Mouse (Mus musculus): ENCODE measurements at regions not wholly inside any gene's neighbourhood (a gene's known extent, or its start where the extent isn't known, plus 50 kb on each side); places are given as distances from the start of the nearest gene placed in this dataset.

DNA sequence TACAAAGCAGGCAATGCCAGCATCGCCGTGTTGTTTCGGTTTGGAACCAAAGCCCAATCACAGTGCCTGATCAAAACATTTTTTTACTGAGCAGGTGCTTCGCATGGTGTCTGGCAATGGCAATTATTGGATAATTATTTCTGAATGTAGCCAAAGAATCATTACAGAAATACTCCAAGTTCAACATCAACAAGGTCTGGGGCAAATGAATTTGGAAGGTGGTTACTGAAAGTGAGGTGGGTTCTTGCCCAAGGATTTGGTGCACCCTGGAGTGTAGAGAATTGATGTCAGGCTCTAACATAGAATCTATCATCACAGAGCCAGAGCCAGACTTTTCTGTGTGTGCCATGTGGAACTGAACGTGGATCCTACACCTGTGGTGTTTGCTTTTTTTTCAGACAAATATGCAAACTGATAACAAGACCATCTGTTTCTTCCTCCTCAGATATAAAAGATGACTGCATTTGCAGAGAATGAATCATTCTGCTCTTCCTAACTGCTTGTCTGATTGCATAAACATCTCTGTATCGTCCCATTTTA is 2240.9 kb upstream of the Gm7489 start:
- no peak for DNase-seq (ENCODE audit: low read depth, low spot score)

DNA sequence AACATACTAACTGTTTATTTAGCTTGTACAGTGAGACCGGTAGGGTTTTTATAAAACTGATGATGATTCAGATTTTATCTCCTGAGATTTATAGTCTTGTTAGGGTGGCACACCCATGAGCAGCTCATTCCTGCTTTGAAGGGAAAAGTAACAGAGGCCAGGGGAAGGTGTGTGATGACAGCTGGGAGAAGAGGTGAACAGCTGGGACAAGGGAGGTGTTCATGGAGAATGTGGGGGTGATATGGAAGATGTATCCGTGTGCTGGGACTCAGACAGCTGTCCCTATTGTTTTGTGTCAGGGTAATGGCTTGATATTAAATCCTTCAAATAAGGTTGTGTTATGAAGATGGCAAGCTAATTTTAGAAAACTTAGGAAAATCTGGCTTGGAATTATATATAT is 2238.4 kb upstream of the Gm7489 start:
- no peak for DNase-seq (ENCODE audit: low read depth, low spot score)

DNA sequence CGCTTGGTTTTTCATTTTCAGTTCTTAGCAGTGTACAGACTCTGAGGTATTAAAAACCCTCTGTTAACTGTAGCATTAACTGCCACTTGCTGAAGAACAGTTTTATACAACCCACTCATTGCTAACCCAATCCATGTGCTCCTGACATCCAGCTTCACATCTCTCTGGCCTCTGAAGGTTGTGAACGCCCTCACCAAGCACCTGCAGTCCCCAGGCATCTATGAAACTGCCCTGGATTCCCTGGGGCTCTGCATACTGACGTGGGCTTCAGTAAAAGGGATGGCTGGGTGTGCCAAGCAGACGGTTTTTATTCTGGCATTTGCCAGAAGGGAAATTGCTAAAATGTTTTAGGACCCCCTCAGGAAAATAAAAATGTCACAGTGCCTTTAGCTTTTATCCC is 2232.2 kb upstream of the Gm7489 start:
- no peak for DNase-seq (ENCODE audit: low read depth, low spot score)

DNA sequence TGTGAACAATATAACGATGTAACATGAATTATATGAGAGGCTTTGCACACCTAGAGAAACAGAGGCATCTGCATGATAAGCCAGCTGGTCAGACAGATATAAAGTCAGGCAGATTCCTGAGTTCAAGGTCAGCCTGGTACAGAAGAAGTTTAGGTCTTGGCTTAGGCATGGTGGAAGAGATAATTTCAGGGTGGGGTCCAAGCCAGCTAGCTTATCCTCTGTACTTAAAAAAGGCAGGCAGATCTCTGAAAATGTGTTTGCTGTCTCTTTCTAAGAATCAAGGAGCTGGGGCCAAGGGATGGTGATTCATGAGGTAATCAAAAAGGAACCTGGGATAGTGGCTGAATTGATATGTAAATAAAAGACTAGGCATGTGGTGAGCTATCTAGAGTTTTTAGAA is 2227.1 kb upstream of the Gm7489 start:
- no peak for DNase-seq (ENCODE audit: low read depth, low spot score)

DNA sequence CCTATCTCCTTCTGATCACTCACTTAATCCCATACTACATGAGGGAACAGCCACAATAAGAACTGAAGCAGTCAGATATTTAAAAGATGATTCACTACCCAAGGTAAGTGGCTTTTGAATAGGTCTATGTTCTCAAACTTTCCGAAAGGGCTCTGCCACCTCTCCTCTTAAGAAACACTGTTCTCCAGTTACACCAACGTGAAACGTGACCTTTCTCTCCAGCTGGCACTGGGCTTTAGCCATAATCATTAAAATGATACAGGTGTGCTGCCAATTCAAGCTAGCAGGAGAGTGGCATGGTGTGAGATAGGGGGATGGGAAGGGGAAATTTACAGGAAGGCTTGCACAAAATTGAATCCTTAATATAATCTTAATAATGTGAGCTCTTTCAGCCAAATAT is 2216.4 kb upstream of the Gm7489 start:
- DNase-seq (ENCODE audit: low read depth, low spot score) = no peak

DNA sequence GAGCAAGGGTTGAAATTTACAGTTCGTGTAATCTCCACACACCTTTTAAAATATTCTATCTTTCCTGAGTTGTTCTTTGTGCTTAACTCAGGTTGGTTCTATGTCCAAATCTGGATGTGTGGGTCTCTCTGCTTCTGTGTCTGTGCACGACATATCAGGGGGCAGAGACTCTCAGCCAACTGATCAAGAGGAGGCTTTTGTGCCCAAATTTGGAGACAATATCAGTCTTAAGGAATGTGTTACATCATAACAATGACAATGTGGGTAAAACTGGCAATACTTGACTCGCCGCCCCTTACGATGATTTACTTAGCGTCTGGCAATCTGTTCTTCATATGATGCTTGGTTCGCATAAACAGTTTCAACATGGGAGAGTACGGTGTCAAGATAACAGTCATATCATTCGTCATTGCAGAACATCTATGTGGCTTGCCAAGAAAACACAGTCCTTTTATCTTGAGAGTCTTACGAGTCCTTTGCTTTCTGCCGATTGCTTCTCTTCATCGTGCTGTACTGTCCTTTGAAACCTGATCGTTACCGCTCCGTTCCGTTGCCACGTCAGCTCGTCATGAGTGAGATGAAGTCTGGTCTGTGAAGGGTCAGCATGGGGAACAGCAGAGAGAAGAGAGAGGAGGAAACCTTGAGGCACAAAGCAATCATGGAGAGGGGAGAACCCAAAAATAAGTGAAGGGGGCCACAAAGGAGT is 2212.9 kb upstream of the Gm7489 start:
- DNase-seq (ENCODE audit: low read depth, low spot score) = no peak

DNA sequence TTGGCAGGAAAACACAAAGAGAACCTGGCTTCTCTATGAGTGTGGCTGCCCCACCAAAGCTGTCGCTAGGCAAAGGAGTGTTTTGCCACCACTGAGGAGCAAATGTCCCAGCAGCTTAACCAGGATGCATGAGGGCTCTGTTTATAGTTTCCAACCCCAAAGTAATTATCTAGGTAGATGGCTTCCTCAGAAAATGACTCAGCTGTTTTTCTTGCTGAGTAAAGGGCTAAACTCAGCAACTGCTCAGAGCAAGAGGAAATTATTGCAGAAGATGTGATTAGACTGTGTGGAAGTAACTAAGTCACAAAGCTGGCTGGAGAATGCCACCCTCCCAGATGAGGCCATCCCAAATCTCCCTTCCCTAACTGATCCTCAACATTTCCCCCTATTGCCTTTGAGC is 2211.2 kb upstream of the Gm7489 start:
- no peak for DNase-seq (ENCODE audit: low read depth, low spot score)

DNA sequence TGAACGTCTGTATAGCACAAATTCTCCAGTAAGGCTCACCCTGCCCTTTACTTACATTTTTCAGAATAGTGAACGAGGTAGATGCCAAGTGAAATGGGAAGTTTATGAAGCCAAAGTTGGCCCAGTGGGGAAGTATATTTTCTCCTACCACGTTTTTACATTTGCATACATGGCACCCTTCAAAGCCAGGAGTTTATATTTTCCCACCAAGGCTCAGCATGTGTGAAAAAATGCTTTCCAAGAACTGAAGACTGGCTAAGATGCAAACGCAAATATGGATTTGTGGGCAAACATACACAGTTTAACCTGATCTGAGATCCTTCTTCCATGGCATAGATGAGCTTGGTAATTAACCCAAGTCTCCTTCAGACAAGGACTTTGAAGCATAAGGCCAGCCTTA is 2209.4 kb upstream of the Gm7489 start:
- no peak for DNase-seq (ENCODE audit: low read depth, low spot score)

DNA sequence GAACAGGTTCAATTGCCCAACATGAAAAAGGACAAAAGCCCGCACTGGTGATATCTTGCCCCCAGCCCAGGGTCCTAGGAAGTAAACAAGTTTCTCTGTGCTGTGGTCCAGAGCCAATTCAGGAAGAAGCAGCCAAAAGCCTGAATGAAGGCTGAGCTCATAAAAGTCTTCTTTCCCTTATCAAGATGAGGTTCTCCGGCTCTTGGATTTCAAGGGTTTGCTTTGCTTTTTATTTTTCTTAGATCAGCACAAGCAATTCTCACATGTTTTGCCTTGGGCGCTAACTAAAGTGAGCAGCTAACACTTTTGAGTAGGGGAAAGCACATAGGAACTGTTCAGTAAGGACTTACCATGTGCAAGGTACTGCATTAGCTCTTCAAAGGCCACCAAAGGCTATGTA is 2208.0 kb upstream of the Gm7489 start:
- DNase-seq (ENCODE audit: low read depth, low spot score) = no peak

DNA sequence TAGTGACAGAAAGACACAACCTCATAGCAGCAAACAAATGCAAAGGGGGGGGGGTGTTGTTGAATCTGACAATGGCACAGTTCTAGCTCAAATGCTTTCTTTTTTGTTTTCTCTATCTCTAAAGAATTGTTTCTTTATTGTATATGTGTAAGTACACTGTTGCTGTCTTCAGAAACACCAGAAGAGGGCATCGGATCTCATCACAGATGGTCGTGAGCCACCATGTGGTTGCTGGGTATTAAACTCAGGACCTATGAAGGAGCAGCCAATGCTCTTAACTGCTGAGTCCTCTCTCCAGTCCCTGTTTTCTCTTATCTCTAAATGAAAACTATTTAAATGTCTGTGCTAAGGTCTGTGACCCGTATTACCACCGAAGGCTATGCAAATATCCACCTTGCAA is 2207.4 kb upstream of the Gm7489 start:
- no peak for DNase-seq (ENCODE audit: low read depth, low spot score)

DNA sequence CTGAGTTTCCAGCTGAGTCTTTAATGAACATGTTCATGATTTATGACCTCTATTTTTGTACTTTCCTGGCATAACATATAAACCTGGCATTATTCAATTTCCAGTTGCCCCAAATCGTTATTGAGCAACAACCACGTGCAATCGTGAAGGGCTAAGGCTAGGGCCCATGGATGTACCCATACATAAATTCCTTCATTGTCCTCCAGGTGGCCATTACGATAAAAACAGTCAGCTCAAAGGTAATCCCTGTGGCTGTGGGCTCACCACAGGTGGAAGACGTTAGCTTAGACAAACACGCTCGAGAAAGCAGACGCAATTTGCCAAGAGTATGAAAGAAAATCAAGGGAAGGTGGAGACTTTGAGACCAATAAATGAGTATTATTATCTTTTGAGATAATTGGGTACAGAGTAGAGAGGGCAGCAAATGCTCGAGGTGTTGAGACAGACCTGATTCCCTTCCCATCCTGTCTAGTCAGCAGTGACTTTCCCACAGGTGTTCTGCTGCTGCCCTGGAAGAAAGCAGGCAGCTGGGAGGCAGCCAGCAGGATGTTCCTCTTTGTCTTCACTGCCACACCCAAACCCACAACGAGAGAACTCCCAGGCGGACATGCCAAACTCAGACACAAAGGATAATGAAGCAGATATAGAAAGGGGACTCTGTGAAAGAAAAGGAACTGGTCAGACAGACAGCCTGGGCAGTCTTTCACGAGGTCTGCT is 2205.4 kb upstream of the Gm7489 start:
- DNase-seq (ENCODE audit: low read depth, low spot score) = peak; percentile 65

DNA sequence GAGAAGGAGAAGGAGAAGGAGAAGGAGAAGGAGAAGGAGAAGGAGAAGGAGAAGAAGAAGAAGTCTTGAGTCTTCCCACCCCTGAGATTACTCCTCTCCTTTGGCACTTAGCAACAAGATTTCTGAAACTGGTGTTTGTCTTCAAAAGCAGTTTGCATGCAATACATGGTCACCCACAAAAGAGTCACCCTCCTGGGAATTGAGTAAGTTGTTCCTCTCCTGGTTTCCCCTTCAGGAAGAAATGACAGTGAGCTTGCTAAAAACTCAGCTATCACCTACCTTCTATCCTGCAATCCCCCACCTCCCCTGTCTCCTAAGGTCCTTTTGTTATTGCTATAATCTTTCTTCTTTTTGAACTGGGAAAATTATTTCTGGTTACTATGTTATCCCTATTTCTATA is 2204.2 kb upstream of the Gm7489 start:
- no peak for DNase-seq (ENCODE audit: low read depth, low spot score)

DNA sequence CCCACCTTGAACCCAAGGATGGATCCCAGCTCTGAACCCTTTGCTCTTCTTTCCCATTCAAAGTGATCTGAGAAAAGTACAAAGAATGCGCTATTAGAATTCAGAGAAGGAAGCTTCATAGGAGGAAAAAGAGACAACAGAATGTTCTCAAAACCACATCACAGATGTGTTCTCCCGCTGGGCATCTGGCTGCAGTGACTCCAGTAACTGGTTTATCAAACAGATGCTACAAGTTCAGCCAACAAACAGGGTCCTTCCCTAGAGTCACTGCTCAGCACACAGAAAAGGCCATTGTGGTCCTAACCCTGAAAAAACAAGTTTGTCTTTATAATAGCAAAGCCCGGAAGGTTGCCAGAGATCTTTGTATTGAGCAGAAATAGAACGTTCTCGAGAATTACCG is 2203.5 kb upstream of the Gm7489 start:
- no peak for DNase-seq (ENCODE audit: low read depth, low spot score)

DNA sequence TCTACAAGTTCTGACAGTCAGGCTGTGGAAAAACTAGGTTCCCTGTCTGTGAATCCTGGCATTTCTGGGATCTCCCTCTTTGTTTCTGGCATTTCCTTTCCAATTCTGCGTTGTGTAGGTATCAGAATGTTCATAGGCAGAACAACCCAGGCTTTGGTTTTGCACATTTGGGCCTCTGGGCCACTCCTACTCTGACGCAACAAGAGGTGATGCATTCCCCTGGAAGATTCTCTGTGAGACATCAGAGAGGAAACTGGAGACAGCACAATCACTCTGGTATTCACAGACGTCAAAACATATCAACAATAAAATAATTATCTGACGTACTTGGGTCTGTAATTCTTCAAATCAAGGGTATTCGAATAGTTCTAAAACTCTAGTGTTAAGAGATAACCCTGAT is 2202.4 kb upstream of the Gm7489 start:
- DNase-seq (ENCODE audit: low read depth, low spot score) = no peak

DNA sequence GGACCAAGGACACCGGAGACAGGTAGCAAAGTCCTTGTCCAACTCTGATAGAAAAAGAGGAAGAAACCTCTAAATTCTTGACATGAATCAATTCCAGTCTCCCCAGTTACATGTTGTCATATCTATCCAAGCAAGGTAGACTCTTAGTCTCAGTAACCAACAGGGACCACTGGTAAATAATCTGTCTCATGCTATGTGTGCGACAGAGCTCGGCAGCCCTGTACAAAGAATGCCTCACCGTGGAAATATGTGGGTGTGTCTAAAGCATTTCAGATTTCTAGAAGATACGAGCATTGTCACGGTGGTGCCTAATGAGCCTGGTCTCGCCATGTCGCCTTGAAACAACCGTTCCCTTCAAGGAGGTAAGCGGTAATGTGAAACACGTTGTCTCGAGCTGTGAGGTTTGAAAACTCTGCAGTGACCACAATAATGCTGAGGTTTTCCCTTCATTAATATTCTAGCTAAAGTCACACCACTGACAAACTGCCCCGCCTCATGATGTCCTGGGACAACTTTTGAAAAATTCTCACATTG is 2197.6 kb upstream of the Gm7489 start:
- DNase-seq (ENCODE audit: low read depth, low spot score) = no peak

DNA sequence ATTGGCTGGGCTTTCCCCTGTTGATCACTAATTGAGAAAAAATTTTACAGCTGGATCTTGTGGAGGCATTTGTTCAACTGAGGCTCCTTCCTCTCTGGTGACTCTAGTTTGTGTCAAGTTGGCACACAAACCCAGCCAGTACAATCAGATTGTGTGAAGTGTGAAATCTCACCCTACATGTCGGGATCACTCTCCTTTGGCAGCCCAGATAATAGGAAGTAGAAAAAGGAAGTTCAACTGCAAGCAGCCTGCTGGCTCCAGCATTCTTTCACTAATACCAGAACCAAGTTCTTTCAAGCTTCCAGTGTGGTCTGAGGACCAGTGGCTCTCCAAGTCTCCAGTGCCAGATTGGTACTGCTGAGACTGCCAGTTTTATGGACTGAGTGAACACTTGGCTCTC is 2195.2 kb upstream of the Gm7489 start:
- DNase-seq (ENCODE audit: low read depth, low spot score) = no peak

DNA sequence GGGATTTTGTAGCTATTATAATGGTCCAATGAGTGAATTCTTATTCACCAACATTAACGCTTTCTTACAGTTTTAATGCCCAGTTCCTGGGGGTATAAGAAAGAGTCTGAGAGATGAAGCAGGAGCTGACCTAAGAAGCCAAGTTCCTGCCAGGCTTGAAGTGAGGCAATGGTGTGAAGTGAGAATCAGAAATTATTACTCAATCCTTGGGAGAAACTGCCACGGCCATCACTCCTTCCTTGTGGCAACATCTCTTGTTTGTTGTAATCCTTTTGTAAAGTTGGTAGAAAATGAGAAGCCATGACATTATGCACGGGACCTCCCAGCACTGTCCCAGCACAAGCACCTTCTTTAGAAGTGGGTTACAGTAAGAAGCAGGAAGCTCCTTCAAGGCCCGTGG is 2192.0 kb upstream of the Gm7489 start:
- no peak for DNase-seq (ENCODE audit: low read depth, low spot score)

DNA sequence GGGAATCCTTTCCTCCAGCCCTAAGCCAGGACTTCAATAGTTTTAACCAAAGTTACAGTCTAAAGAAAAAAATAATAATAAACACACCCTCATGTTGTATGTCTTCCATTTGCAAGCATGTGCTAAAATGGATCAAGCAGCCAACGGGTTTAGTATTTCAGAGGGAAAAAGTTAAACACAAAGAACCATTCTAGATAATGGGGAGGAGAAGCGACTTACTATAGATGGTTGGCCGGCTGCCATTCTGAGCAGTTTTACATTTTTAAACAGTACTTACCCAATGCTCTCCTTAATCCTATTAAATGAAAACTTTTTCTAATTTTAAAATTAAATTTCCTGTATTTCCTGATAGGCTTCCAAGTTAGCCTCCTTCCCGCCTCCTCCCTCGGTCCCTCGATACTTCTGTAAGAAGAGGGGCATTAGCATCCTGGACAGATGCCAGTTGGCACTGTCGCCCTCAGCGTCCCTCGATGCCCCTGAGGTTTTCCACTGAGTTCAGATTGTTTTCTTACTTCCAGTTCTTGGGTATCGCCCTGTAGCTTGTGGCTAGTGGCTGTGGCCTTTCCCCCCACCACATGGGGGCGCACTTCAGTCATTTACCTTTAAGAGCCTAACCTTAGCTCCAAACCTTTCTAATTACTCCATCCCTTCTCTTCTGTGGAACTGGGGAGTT is 2188.2 kb upstream of the Gm7489 start:
- peak; percentile 61 for DNase-seq (ENCODE audit: low read depth, low spot score)

DNA sequence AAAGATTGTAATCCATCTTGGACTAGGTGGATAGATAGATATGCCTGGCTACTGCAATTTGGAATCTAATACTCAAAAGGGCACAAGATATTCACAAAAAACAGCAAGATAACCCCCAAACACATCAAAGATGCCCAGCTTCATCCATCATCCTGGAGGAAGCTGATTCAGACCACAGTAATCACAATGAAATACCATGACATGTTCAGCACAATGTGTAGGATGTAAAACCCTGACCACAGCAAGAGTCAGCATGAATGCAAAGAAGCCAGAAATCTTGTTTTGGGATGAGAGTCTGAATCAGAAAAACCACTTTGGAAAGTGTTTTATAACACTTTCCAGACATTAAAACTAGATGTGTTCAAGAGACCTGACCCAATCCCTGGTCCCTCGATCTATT is 2180.5 kb upstream of the Gm7489 start:
- DNase-seq (ENCODE audit: low read depth, low spot score) = no peak

DNA sequence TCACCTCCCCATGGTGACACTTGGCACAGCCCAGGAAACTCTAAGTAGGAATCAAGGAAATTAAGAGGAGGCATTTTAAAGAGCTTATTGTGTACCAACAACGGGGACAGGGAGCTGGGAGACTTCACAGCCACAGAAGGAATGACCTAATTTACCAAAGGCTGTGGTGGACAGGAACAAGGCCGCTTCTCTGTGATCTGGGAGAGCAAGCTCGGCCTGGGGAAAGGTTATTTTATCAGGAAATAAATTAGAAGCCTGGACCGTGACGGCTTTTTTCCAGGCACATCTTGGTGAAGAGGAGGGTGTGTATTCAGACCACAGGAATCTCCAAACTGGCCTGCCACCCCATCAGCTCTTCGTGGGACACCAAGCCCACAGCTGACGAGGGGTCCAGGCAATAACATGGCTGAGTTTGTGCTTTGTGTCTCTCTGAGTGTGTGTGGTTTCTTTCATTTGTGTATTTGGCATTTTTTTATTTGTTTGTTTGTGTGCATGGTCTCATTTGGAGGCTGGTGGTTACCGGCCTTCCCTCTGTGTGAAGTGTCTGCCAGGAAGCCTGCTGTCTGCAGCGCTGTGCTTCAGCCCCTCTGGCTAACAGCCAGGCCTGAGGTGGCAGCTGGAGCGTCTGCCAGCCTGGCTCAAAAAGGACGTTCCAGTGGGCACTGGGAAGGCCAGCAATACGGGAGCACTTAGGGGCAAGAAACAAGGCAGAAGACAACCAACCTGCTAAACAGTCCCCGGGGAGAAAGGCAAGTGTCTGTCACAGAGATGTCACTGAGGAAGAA is 2174.6 kb upstream of the Gm7489 start:
- DNase-seq (ENCODE audit: low read depth, low spot score) = no peak

DNA sequence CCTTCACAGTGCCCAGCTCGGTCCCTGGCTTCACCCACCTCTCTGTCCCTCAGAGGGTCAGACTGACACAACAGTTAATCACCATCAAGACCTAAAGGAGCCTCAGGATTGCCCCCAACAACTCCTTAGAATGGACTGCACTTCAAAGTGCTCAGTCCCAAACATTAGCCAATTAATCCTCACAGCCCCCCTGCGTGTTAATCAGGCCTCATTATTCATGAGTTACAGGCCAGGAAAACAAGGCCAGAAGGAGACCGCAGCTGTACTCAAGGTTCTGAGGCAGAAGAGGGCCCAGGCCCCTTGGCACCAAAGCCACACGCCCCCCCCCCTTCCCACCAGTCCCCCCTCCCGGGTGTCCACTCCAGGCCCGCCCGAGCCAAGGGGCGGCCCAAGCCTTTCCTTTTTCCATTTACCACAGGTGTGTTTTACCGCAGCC is 2163.8 kb upstream of the Gm7489 start:
- no peak for DNase-seq (ENCODE audit: low read depth, low spot score)

DNA sequence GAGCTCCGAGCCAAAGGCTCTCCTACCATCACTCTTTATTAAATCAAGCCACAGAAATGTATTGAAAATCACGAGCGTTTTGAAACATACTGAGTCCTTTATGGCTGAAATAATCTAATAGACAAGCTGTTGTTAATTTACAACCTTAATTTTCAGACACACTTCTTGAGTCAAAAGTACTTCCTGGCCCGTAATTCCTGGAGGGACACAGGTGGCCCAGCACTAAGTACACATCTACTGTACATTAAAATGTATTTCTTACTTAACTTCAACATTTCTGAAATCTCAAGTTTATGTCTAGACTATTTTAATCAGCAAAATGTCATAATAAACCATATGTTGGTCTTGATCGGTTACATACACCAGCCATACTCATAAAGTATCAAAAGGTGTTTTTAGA is 2163.3 kb upstream of the Gm7489 start:
- no peak for DNase-seq (ENCODE audit: low read depth, low spot score)
